Mouse (Mus musculus) heart, adult 2 months (tissue): Measurements from ENCODE around the gene Dcxr.

Experiments
- CTCF ChIP-seq: fragments of 200-600 bp; IDR thresholded peaks from 2 replicates; pipeline ENCODE4 v1.8.1; 2022; ENCODE audit warnings: antibody characterized with exemption, mild to moderate bottlenecking, moderate library complexity
- EP300 ChIP-seq: fragments of 200-500 bp; IDR thresholded peaks from 2 replicates; pipeline ENCODE4 v1.6.1; 2011; ENCODE audit warnings: low read depth, low read length, control low read depth; ENCODE audit not compliant: insufficient read depth
- POLR2A ChIP-seq: fragments of 200-500 bp; IDR thresholded peaks from 2 replicates; pipeline ENCODE4 v1.6.1; 2011; ENCODE audit warnings: mild to moderate bottlenecking, low read depth, low read length, control low read depth; ENCODE audit not compliant: insufficient read depth

GRCm38 (mm10) chr11:120747974-120748373 lies 20.9 kb upstream of the Dcxr start:
- no peak for TF ChIP-seq CTCF
- TF ChIP-seq POLR2A: no peak
- peak; percentile 43; the same call in 1 of the 2 replicates for TF ChIP-seq EP300
